Comparison of ENCODE assay signal across 32 mouse cellular contexts in genomic region chr1:180835273-180836015, GRCm38 (mm10). TPM values are rescaled to one million over a fixed set of nuclear protein-coding genes. Genes with fewer than 3 reads are reported as not detected.
DNase-seq lines count a peak whose midpoint lies in the region; ATAC-seq and TF ChIP-seq lines count a peak whose summit lies in the region.
"Had no signal": no experiment of that assay in that cellular context is flagged by ENCODE, and none has a peak within 500 bp of the region (broad histone marks: within the 10 kb centered on the region; RNA-seq: fewer than 3 reads in every experiment).

No protein-coding gene starts in this region.

- no peak for TF ChIP-seq EP300 in lung, postnatal 0 days (IDR thresholded peaks at IDR 0.05)

- peaks cover 2% of the 10 kb centered on the region; the same call in 1 of the 2 replicates for H3K4me1 ChIP-seq in lung, postnatal 0 days (ENCODE audit: insufficient read depth, low read depth, low read length)
- no peaks in the 10 kb centered on the region for H3K4me1 ChIP-seq in lung, adult 2 months (ENCODE audit: control insufficient read depth, insufficient read depth, low read length)
- no peaks in the 10 kb centered on the region; the same call in 1 of the 2 replicates for H3K4me1 ChIP-seq in bone marrow, adult 2 months (ENCODE audit: control insufficient read depth, insufficient read depth, low read length)
- H3K4me1 ChIP-seq in forebrain, postnatal 0 days (ENCODE audit: insufficient read depth): no peaks in the 10 kb centered on the region
- H3K4me1 ChIP-seq: hindbrain, embryonic 13.5 days; midbrain, embryonic 13.5 days had no signal

- WGBS in lung, postnatal 0 days: 82% methylated on average over 10 of the region's 10 CpGs
- WGBS in lung, adult 2 months: 72% methylated on average over 10 of the region's 10 CpGs
- 9% methylated on average over 10 of the region's 10 CpGs for WGBS in bone marrow, adult 2 months
- 90% methylated on average over 10 of the region's 10 CpGs for WGBS in forebrain, postnatal 0 days

- ATAC-seq in lung, postnatal 0 days: no peak
- peak; percentile 92 for ATAC-seq in megakaryocyte progenitor cell, adult 5-6 weeks (replicated peaks; ENCODE audit: poor library complexity)
- ATAC-seq in forebrain, postnatal 0 days: no peak
- ATAC-seq in erythroid progenitor cell, adult 5-6 weeks (replicated peaks; ENCODE audit: low FRiP score, poor library complexity, severe bottlenecking): no peak
- ATAC-seq: forebrain, embryonic 14.5 days; inflammation-experienced regulatory T-cells, adult 6 months; midbrain, embryonic 13.5 days had no signal

- TF ChIP-seq CTCF in lung, postnatal 0 days (IDR thresholded peaks at IDR 0.05): no peak
- TF ChIP-seq CTCF in lung, adult 2 months (IDR thresholded peaks at IDR 0.05; ENCODE audit: insufficient read depth, low read length): no peak
- no peak for TF ChIP-seq CTCF in bone marrow, adult 2 months (IDR thresholded peaks at IDR 0.05; ENCODE audit: control insufficient read depth, insufficient read depth, low read length)
- no peak for TF ChIP-seq CTCF in forebrain, postnatal 0 days (IDR thresholded peaks at IDR 0.05; ENCODE audit: low read depth)

- no peaks in the 10 kb centered on the region for H3K36me3 ChIP-seq in lung, postnatal 0 days (ENCODE audit: insufficient read depth, low read length)
- no peaks in the 10 kb centered on the region for H3K36me3 ChIP-seq in forebrain, postnatal 0 days (ENCODE audit: insufficient read depth)
- H3K36me3 ChIP-seq: embryonic facial prominence, embryonic 13.5 days; hindbrain, embryonic 13.5 days; midbrain, embryonic 13.5 days had no signal

- no peak overlapping the region for H3K27ac ChIP-seq in lung, postnatal 0 days (ENCODE audit: low read length)
- H3K27ac ChIP-seq in bone marrow, adult 2 months (ENCODE audit: control insufficient read depth, insufficient read depth, low read depth, low read length, poor library complexity): peak overlapping the region; percentile 57; the same call in 1 of the 2 replicates
- H3K27ac ChIP-seq in forebrain, postnatal 0 days (ENCODE audit: low read depth, low read length): no peak overlapping the region
- H3K27ac ChIP-seq: embryonic facial prominence, embryonic 13.5 days; hindbrain, embryonic 13.5 days; kidney, postnatal 0 days; left cerebral cortex, adult 2 months; midbrain, embryonic 13.5 days had no signal

- no peak overlapping the region for H3K9ac ChIP-seq in lung, postnatal 0 days (replicated peaks; ENCODE audit: low read depth)
- H3K9ac ChIP-seq in forebrain, postnatal 0 days: no peak overlapping the region
- H3K9ac ChIP-seq: embryonic facial prominence, embryonic 13.5 days; hindbrain, embryonic 13.5 days; lung, embryonic 14.5 days; midbrain, embryonic 13.5 days had no signal

- DNase-seq in lung, postnatal 0 days (ENCODE audit: low spot score): peak; percentile 43
- no peak for DNase-seq in lung, adult 2 months
- DNase-seq in forebrain, postnatal 0 days: no peak
- DNase-seq in cerebellum, postnatal 4 days (ENCODE audit: low spot score in 2 of 2): no peak
- DNase-seq: adrenal gland, postnatal 25 days; cerebellum, adult 11 months; cerebellum, postnatal 14 days; embryo, embryonic 11 days; gastrocnemius, postnatal 14 days; kidney, adult 18-20 months; layer of hippocampus, adult 9-11 months; lung, embryonic 14.5 days; right cerebral cortex, postnatal 14 days; spleen, adult 18-20 months; thymus, postnatal 14 days had no signal

- no peaks in the 10 kb centered on the region for H3K9me3 ChIP-seq in lung, postnatal 0 days (ENCODE audit: low read length)
- no peaks in the 10 kb centered on the region for H3K9me3 ChIP-seq in forebrain, postnatal 0 days (ENCODE audit: low read length)
- H3K9me3 ChIP-seq: embryonic facial prominence, embryonic 13.5 days; hindbrain, embryonic 13.5 days; midbrain, embryonic 13.5 days had no signal

- no peaks in the 10 kb centered on the region for H3K27me3 ChIP-seq in lung, postnatal 0 days (replicated peaks; ENCODE audit: insufficient read depth, low read length)
- H3K27me3 ChIP-seq in forebrain, postnatal 0 days (ENCODE audit: insufficient read depth, low read length): no peaks in the 10 kb centered on the region
- H3K27me3 ChIP-seq: embryonic facial prominence, embryonic 13.5 days; hindbrain, embryonic 13.5 days; midbrain, embryonic 13.5 days had no signal

- no peak for TF ChIP-seq POLR2A in lung, adult 2 months (IDR thresholded peaks at IDR 0.05; ENCODE audit: borderline replicate concordance, extremely low read depth, low read depth, low read length)
- TF ChIP-seq POLR2A in bone marrow, adult 2 months (IDR thresholded peaks at IDR 0.05; ENCODE audit: borderline replicate concordance, control insufficient read depth, low read depth, low read length): no peak

- H3K4me3 ChIP-seq in lung, postnatal 0 days (ENCODE audit: low read depth, low read length): no peak overlapping the region
- H3K4me3 ChIP-seq in lung, adult 2 months (replicated peaks; ENCODE audit: extremely low read depth, low read depth, low read length): no peak overlapping the region
- no peak overlapping the region for H3K4me3 ChIP-seq in bone marrow, adult 2 months (replicated peaks; ENCODE audit: control insufficient read depth, low read depth, low read length)
- no peak overlapping the region for H3K4me3 ChIP-seq in forebrain, postnatal 0 days (ENCODE audit: low read depth, low read length)
- H3K4me3 ChIP-seq: embryonic facial prominence, embryonic 13.5 days; erythroblast, embryonic 14.5 days; hindbrain, embryonic 13.5 days; left cerebral cortex, adult 2 months; midbrain, embryonic 13.5 days had no signal

- no peak overlapping the region for H3K4me2 ChIP-seq in lung, postnatal 0 days (replicated peaks; ENCODE audit: low read depth, low read length)
- no peak overlapping the region for H3K4me2 ChIP-seq in forebrain, postnatal 0 days (ENCODE audit: low read depth)
- H3K4me2 ChIP-seq: embryonic facial prominence, embryonic 13.5 days; hindbrain, embryonic 13.5 days; lung, embryonic 14.5 days; midbrain, embryonic 13.5 days had no signal

RNA-seq across cellular contexts. Expression of gene Sde2, which starts 15.5 kb away (rescaled TPM):
- polyA plus RNA-seq in lung, postnatal 0 days (2015; fragmentation: Nextera tagmentation; extraction: Ambion mirVana): 21.2 and 22.6 TPM in 2 replicates
- polyA plus RNA-seq in lung, adult 2 months (2012; rRNA removed): 8.7 and 11.1 TPM in 2 replicates
- 13.9 and 24.7 TPM in 2 replicates for polyA plus RNA-seq in bone marrow, adult 2 months (2011; ENCODE audit: insufficient read depth, insufficient read length, low replicate concordance, missing spikeins)
- 17.6 and 21.3 TPM in 2 replicates for total RNA-seq in megakaryocyte progenitor cell, adult 5-6 weeks (2015)
- total RNA-seq in megakaryocyte progenitor cell, adult 5-6 weeks (2017): 29.9 and 33.6 TPM in 2 replicates
- total RNA-seq in forebrain, postnatal 0 days (2014; rRNA removed): 16.3 and 19.6 TPM in 2 replicates
- 17.8 and 24.8 TPM in 2 replicates for polyA plus RNA-seq in forebrain, postnatal 0 days (2015; fragmentation: Nextera tagmentation; extraction: Ambion mirVana)
- 21.3 and 23.9 TPM in 2 replicates for total RNA-seq in erythroid progenitor cell, adult 5-6 weeks (2015; ENCODE audit: low replicate concordance)
- total RNA-seq in erythroid progenitor cell, adult 5-6 weeks (2017; ENCODE audit: low replicate concordance): 29.9 and 35.2 TPM in 2 replicates

RNA-seq across cellular contexts. Expression of gene H3f3a, which starts 21.7 kb away (rescaled TPM):
- polyA plus RNA-seq in lung, postnatal 0 days (2015; fragmentation: Nextera tagmentation; extraction: Ambion mirVana): 1,774 and 1,827 TPM in 2 replicates
- 282 and 339 TPM in 2 replicates for polyA plus RNA-seq in lung, adult 2 months (2012; rRNA removed)
- polyA plus RNA-seq in bone marrow, adult 2 months (2011; ENCODE audit: insufficient read depth, insufficient read length, low replicate concordance, missing spikeins): 682 and 801 TPM in 2 replicates
- 1,870 and 2,095 TPM in 2 replicates for total RNA-seq in megakaryocyte progenitor cell, adult 5-6 weeks (2015)
- total RNA-seq in megakaryocyte progenitor cell, adult 5-6 weeks (2017): 1,724 and 1,809 TPM in 2 replicates
- 3,418 and 3,587 TPM in 2 replicates for total RNA-seq in forebrain, postnatal 0 days (2014; rRNA removed)
- polyA plus RNA-seq in forebrain, postnatal 0 days (2015; fragmentation: Nextera tagmentation; extraction: Ambion mirVana): 2,464 and 2,886 TPM in 2 replicates
- 2,042 and 2,351 TPM in 2 replicates for total RNA-seq in erythroid progenitor cell, adult 5-6 weeks (2015; ENCODE audit: low replicate concordance)
- 2,407 and 2,791 TPM in 2 replicates for total RNA-seq in erythroid progenitor cell, adult 5-6 weeks (2017; ENCODE audit: low replicate concordance)

RNA-seq across cellular contexts. Expression of gene Lefty2, which starts 57.5 kb away (rescaled TPM):
- 0.16 TPM in 1 of 2 replicates, not detected in the other for polyA plus RNA-seq in lung, postnatal 0 days (2015; fragmentation: Nextera tagmentation; extraction: Ambion mirVana)
- 0.07 TPM in 1 of 2 replicates, not detected in the other for polyA plus RNA-seq in lung, adult 2 months (2012; rRNA removed)
- 1.4 TPM in 1 of 2 replicates, not detected in the other for polyA plus RNA-seq in bone marrow, adult 2 months (2011; ENCODE audit: insufficient read depth, insufficient read length, low replicate concordance, missing spikeins)
- total RNA-seq in megakaryocyte progenitor cell, adult 5-6 weeks (2015): not detected in 2 replicates
- not detected in 2 replicates for total RNA-seq in megakaryocyte progenitor cell, adult 5-6 weeks (2017)
- total RNA-seq in forebrain, postnatal 0 days (2014; rRNA removed): 21.1 and 21.2 TPM in 2 replicates
- polyA plus RNA-seq in forebrain, postnatal 0 days (2015; fragmentation: Nextera tagmentation; extraction: Ambion mirVana): 11.3 and 17.3 TPM in 2 replicates
- total RNA-seq in erythroid progenitor cell, adult 5-6 weeks (2015; ENCODE audit: low replicate concordance): not detected in 2 replicates
- not detected in 2 replicates for total RNA-seq in erythroid progenitor cell, adult 5-6 weeks (2017; ENCODE audit: low replicate concordance)
- total RNA-seq: gastrocnemius, postnatal 14 days; heart, adult 8-10 months; heart, postnatal 25 days had no signal
- polyA plus RNA-seq: C2C12; erythroblast, embryonic 14.5 days; heart, embryonic 14.5 days; inflammation-experienced regulatory T-cells, adult 6 months; large intestine, adult 2 months; lung, embryonic 14.5 days; neural tube, embryonic 11.5 days had no signal
